Mouse (Mus musculus): ENCODE results near the gene Tiam1. TPM values are rescaled to one million over a fixed set of nuclear protein-coding genes. Genes with fewer than 3 reads are reported as not detected.

Gene Tiam1
- polyA plus RNA-seq, 1 experiment = 14.1 TPM

DNA sequence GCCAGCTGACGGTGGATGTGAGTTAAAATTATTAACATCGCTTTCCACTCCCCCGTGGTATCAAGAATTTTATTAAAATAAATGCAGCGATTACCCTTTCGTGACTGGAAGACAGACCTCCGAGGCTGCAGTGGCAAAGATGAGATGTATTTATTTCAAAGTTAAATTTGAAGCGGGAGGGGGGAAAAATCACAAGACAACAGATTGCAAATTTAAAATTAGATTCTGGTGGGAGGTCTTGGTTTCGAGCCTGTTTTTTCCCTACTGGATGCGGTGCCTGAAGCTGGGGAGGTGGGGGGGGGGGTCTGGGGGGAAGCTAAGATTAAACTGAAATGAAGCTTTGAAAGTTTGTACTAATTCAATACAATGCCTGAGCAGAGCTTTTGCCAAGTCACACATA is 235.9 kb downstream of the Tiam1 start:
- WGBS = 94% methylated on average over 9 of the region's 9 CpGs
- Histone ChIP-seq H3K36me3 (ENCODE audit: control insufficient read depth, insufficient read depth, low read length) (no peaks in the 10 kb centered on the region), H3K4me1 (replicated peaks; ENCODE audit: control insufficient read depth, insufficient read depth, low read length) (no peaks in the 10 kb centered on the region), H3K27me3 (ENCODE audit: control insufficient read depth, insufficient read depth, low read length) (no peaks in the 10 kb centered on the region), H3K27ac (ENCODE audit: control insufficient read depth, insufficient read depth, low read length) (no peak overlapping the region), H3K4me3 (ENCODE audit: control insufficient read depth, insufficient read depth, low read length) (no peak overlapping the region)
- TF ChIP-seq POLR2A (IDR thresholded peaks at IDR 0.05; ENCODE audit: control insufficient read depth, extremely low read depth, insufficient read depth, low read length, poor library complexity) = no peak
- no peak for TF ChIP-seq CTCF (IDR thresholded peaks at IDR 0.05; ENCODE audit: borderline replicate concordance, control insufficient read depth, extremely low read depth, insufficient read depth, low read length, poor library complexity)
- no peak for DNase-seq

DNA sequence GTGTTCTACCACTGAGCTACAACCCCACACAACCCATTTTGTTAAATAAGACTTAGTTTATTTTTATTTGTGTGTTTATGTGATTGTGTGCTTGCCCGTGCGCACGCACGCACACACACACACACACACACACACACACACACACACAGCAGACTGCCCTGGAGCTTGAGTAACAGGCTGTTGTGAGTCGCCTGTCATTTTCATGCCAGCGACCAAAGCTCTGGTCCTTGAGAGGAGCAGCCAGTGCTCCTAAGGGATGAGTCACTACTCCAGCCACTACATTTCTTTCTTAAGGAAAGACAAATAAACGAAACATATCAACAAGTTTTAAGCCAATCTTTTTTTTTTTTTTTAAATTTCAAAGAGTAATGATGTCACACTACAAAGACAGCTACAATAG is 236.7 kb downstream of the Tiam1 start:
- H3K27me3 ChIP-seq (ENCODE audit: control insufficient read depth, insufficient read depth, low read length) = no peaks in the 10 kb centered on the region
- no peaks in the 10 kb centered on the region for H3K4me1 ChIP-seq (replicated peaks; ENCODE audit: control insufficient read depth, insufficient read depth, low read length)
- TF ChIP-seq CTCF (IDR thresholded peaks at IDR 0.05; ENCODE audit: borderline replicate concordance, control insufficient read depth, extremely low read depth, insufficient read depth, low read length, poor library complexity) = no peak
- TF ChIP-seq POLR2A (IDR thresholded peaks at IDR 0.05; ENCODE audit: control insufficient read depth, extremely low read depth, insufficient read depth, low read length, poor library complexity) = no peak
- H3K36me3 ChIP-seq (ENCODE audit: control insufficient read depth, insufficient read depth, low read length) = no peaks in the 10 kb centered on the region
- no peak overlapping the region for H3K27ac ChIP-seq (ENCODE audit: control insufficient read depth, insufficient read depth, low read length)
- no peak for DNase-seq
- 94% methylated on average over 7 of the region's 7 CpGs for WGBS
- no peak overlapping the region for H3K4me3 ChIP-seq (ENCODE audit: control insufficient read depth, insufficient read depth, low read length)

DNA sequence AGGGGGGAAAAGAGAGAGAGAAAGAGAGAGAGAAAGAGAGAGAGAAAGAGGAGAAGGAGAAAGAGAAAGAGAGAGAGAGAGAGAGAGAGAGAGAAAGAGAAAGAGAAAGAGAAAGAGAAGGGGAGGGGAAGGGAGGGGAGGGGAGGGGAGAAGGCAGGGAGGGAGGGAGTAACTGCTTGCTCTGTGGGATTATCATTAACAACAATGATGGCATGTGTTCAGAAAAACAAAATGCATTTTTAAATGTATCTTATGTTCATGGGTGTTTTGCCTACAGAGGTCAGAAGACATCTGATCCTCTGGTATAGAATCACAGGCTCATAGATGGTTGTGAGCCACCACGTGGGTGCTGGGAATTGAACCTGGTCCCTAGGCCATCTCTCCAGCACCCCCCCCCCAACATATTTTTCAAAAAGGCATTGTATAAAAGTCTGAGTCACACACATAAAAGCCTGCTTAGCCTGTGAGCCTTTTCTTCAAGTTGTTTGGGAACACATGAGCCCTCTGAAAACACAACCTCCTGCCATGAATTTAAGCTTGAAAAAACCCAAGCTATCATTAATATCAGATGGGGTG is 237.8 kb downstream of the Tiam1 start:
- Histone ChIP-seq H3K27me3 (ENCODE audit: control insufficient read depth, insufficient read depth, low read length) (no peaks in the 10 kb centered on the region), H3K4me3 (ENCODE audit: control insufficient read depth, insufficient read depth, low read length) (no peak overlapping the region), H3K27ac (ENCODE audit: control insufficient read depth, insufficient read depth, low read length) (no peak overlapping the region), H3K36me3 (ENCODE audit: control insufficient read depth, insufficient read depth, low read length) (no peaks in the 10 kb centered on the region), H3K4me1 (replicated peaks; ENCODE audit: control insufficient read depth, insufficient read depth, low read length) (no peaks in the 10 kb centered on the region)
- TF ChIP-seq CTCF (IDR thresholded peaks at IDR 0.05; ENCODE audit: borderline replicate concordance, control insufficient read depth, extremely low read depth, insufficient read depth, low read length, poor library complexity) = no peak
- TF ChIP-seq POLR2A (IDR thresholded peaks at IDR 0.05; ENCODE audit: control insufficient read depth, extremely low read depth, insufficient read depth, low read length, poor library complexity) = no peak
- 96% methylated on average over 1 of the region's 1 CpGs for WGBS
- no peak for DNase-seq

DNA sequence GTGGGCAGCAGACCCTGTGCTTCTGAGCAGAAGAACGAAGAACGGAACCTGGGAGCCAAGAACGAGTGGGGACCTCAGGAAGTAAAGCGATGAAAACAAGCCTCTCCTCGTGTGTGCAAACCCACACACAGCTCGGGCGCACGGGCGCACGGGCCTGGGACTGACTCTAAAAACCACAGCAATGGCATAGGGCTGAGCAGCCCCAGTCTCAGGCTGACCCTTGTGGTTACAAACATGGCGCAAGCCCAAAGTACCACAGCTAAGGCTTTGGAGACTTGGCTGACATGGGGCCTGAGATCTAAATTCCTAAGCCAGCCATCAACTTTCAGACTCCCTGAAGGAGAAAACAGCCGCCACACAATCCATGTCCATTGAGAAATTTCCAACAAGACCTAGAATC is 239.4 kb downstream of the Tiam1 start:
- no peak for TF ChIP-seq CTCF (IDR thresholded peaks at IDR 0.05; ENCODE audit: borderline replicate concordance, control insufficient read depth, extremely low read depth, insufficient read depth, low read length, poor library complexity)
- TF ChIP-seq POLR2A (IDR thresholded peaks at IDR 0.05; ENCODE audit: control insufficient read depth, extremely low read depth, insufficient read depth, low read length, poor library complexity) = no peak
- Histone ChIP-seq H3K4me3 (ENCODE audit: control insufficient read depth, insufficient read depth, low read length) (no peak overlapping the region), H3K4me1 (replicated peaks; ENCODE audit: control insufficient read depth, insufficient read depth, low read length) (no peaks in the 10 kb centered on the region), H3K27me3 (ENCODE audit: control insufficient read depth, insufficient read depth, low read length) (no peaks in the 10 kb centered on the region), H3K36me3 (ENCODE audit: control insufficient read depth, insufficient read depth, low read length) (no peaks in the 10 kb centered on the region), H3K27ac (ENCODE audit: control insufficient read depth, insufficient read depth, low read length) (no peak overlapping the region)
- 54% methylated on average over 12 of the region's 12 CpGs for WGBS
- no peak for DNase-seq

DNA sequence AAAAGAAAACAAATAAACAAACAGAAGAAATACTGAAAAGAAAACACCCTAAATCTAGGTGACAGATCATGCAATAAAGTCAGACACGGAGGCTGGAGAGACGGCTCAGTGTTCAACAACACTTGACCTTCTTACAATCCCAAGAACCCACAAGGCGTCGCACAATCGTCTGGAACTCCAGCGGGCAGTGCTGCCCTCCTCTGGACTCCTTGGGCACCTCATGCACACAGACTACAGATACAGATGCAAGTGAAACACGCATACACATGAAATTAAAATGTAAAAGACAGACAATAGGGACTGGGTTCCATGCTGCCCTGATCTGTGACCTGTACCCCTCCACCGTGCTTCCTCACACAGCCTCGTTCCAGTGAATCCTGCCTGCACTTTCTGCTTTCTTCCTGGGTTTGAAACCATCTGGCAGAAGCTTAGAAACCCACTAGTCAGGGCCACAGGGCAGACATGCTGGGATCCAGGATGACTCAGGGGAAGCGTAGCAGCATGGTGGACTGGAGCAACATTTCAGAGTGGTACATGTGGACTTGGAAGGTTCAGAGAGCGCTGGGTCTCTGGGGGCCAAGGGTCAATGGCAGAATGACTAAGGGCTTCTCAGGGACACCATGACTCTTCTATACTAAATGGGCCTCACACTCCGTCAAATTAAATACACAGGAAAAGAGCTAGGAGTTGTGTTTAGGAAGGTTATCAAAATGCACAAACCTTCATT is 240.8 kb downstream of the Tiam1 start:
- Histone ChIP-seq H3K27me3 (ENCODE audit: control insufficient read depth, insufficient read depth, low read length) (no peaks in the 10 kb centered on the region), H3K4me1 (replicated peaks; ENCODE audit: control insufficient read depth, insufficient read depth, low read length) (no peaks in the 10 kb centered on the region), H3K36me3 (ENCODE audit: control insufficient read depth, insufficient read depth, low read length) (no peaks in the 10 kb centered on the region), H3K27ac (ENCODE audit: control insufficient read depth, insufficient read depth, low read length) (no peak overlapping the region), H3K4me3 (ENCODE audit: control insufficient read depth, insufficient read depth, low read length) (no peak overlapping the region)
- no peak for TF ChIP-seq POLR2A (IDR thresholded peaks at IDR 0.05; ENCODE audit: control insufficient read depth, extremely low read depth, insufficient read depth, low read length, poor library complexity)
- no peak for TF ChIP-seq CTCF (IDR thresholded peaks at IDR 0.05; ENCODE audit: borderline replicate concordance, control insufficient read depth, extremely low read depth, insufficient read depth, low read length, poor library complexity)
- 96% methylated on average over 12 of the region's 12 CpGs for WGBS
- no peak for DNase-seq

DNA sequence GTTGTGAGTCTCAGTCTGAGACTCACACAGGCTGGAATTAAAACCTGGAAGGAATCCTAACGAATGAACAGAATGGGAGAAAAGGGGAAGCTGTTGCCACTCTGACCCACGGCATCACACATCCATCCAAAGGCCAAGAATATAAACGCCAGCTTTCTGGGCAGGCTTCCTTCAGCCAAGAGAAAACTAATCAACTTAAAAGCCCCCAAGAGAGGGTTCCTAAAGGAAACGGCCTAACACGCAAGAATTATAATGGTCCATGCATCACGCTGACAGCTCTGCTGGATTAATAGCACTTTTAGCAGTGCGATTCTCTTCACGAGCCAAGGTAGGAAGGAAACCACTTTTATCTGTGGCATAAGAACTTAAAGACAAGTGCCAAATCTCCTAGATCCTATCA is 242.9 kb downstream of the Tiam1 start:
- Histone ChIP-seq H3K4me1 (replicated peaks; ENCODE audit: control insufficient read depth, insufficient read depth, low read length) (no peaks in the 10 kb centered on the region), H3K4me3 (ENCODE audit: control insufficient read depth, insufficient read depth, low read length) (no peak overlapping the region), H3K27me3 (ENCODE audit: control insufficient read depth, insufficient read depth, low read length) (no peaks in the 10 kb centered on the region), H3K36me3 (ENCODE audit: control insufficient read depth, insufficient read depth, low read length) (no peaks in the 10 kb centered on the region), H3K27ac (ENCODE audit: control insufficient read depth, insufficient read depth, low read length) (no peak overlapping the region)
- no peak for TF ChIP-seq POLR2A (IDR thresholded peaks at IDR 0.05; ENCODE audit: control insufficient read depth, extremely low read depth, insufficient read depth, low read length, poor library complexity)
- TF ChIP-seq CTCF (IDR thresholded peaks at IDR 0.05; ENCODE audit: borderline replicate concordance, control insufficient read depth, extremely low read depth, insufficient read depth, low read length, poor library complexity) = no peak
- DNase-seq = no peak
- WGBS = 83% methylated on average over 8 of the region's 8 CpGs
